Mouse (Mus musculus): Measurements from ENCODE around the gene Dhx16. TPM values are rescaled to one million over a fixed set of nuclear protein-coding genes. Genes with fewer than 3 reads are reported as not detected.

Gene Dhx16
- polyA plus RNA-seq, 1 experiment from 2014 or later: 43.6 TPM

GRCm38 (mm10) chr17:35873774-35874519 lies 5.7 kb upstream of the Dhx16 start:
- peaks cover 20% of the 10 kb centered on the region for H3K36me3 ChIP-seq (ENCODE audit: control insufficient read depth, insufficient read depth, low read length)
- H3K4me2 ChIP-seq: no peak overlapping the region
- peaks cover 17% of the 10 kb centered on the region for H3K4me1 ChIP-seq (ENCODE audit: control insufficient read depth, insufficient read depth, low read length)
- no peak overlapping the region for H3K27ac ChIP-seq (ENCODE audit: low read depth, low read length)
- H3K4me3 ChIP-seq (ENCODE audit: low read depth, low read length): 0 out of 2 replicates have a peak overlapping the region, but pooled peaks have one; percentile 1
- WGBS: 28% methylated on average over 21 of the region's 21 CpGs
- peak; percentile 99 for DNase-seq (ENCODE audit: low spot score, missing footprints)
- H3K9me3 ChIP-seq (ENCODE audit: control insufficient read depth, low read length): peaks cover 5% of the 10 kb centered on the region
- H3K27me3 ChIP-seq (ENCODE audit: control insufficient read depth, insufficient read depth, low read length): no peaks in the 10 kb centered on the region
- H3K9ac ChIP-seq (ENCODE audit: low read length): no peak overlapping the region
- peak; percentile 49 for ATAC-seq (ENCODE audit: low FRiP score)

DNA sequence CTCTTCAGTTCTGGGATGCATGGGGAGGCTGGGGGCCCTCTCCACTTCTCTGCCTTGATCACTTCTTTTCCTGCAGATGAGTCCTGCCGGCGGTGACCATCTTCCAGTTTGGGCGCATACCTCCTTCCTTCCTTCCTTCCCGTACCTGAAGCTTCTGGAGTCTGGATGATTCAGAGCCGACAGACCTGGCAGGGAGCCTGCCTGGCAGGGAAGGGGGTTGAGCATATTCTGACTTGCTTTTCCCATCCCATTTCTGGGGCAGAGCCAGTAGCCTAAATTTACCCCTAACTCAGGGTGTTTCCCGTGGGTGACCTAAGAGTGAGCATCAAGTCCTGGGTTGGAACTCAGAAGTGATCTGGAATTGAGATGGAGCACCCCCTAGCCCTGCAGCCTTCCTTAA lies 4.9 kb upstream of the Dhx16 start:
- Histone ChIP-seq H3K9me3 (ENCODE audit: control insufficient read depth, low read length) (peaks cover 5% of the 10 kb centered on the region), H3K9ac (ENCODE audit: low read length) (no peak overlapping the region), H3K27me3 (ENCODE audit: control insufficient read depth, insufficient read depth, low read length) (no peaks in the 10 kb centered on the region), H3K4me1 (ENCODE audit: control insufficient read depth, insufficient read depth, low read length) (peaks cover 11% of the 10 kb centered on the region), H3K27ac (ENCODE audit: low read depth, low read length) (no peak overlapping the region), H3K4me2 (no peak overlapping the region), H3K4me3 (ENCODE audit: low read depth, low read length) (no peak overlapping the region), H3K36me3 (ENCODE audit: control insufficient read depth, insufficient read depth, low read length) (peaks cover 20% of the 10 kb centered on the region)
- no peak for DNase-seq (ENCODE audit: low spot score, missing footprints)
- no peak for ATAC-seq (ENCODE audit: low FRiP score)
- 95% methylated on average over 6 of the region's 6 CpGs for WGBS

DNA sequence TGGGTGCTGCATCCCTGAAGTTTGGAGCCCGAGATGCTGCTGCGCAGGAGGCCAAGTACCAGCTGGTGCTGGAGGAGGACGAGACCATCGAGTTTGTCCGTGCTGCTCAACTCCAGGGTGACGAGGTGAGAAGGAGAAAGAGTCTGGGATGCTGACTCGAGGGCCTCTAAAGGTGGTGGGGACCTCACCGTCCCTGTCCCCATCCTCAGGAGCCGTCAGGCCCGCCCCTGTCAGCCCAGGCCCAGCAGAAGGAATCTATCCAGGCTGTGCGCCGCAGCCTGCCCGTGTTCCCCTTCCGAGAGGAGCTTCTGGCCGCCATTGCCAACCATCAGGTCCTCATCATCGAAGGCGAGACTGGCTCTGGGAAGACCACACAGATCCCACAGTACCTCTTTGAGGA lies 3.3 kb downstream of the Dhx16 start:
- Histone ChIP-seq H3K4me1 (ENCODE audit: control insufficient read depth, insufficient read depth, low read length) (peaks cover 8% of the 10 kb centered on the region), H3K9me3 (ENCODE audit: control insufficient read depth, low read length) (no peaks in the 10 kb centered on the region), H3K27ac (ENCODE audit: low read depth, low read length) (no peak overlapping the region), H3K27me3 (ENCODE audit: control insufficient read depth, insufficient read depth, low read length) (no peaks in the 10 kb centered on the region), H3K4me2 (no peak overlapping the region), H3K36me3 (ENCODE audit: control insufficient read depth, insufficient read depth, low read length) (peaks cover 21% of the 10 kb centered on the region), H3K4me3 (ENCODE audit: low read depth, low read length) (no peak overlapping the region), H3K9ac (ENCODE audit: low read length) (no peak overlapping the region)
- ATAC-seq (ENCODE audit: low FRiP score) (no peak), DNase-seq (ENCODE audit: low spot score, missing footprints) (no peak)
- WGBS: 92% methylated on average over 17 of the region's 17 CpGs

GRCm38 (mm10) chr17:35883777-35884176 lies 4.2 kb downstream of the Dhx16 start:
- Histone ChIP-seq H3K27ac (ENCODE audit: low read depth, low read length) (no peak overlapping the region), H3K4me1 (ENCODE audit: control insufficient read depth, insufficient read depth, low read length) (peaks cover 8% of the 10 kb centered on the region), H3K9me3 (ENCODE audit: control insufficient read depth, low read length) (no peaks in the 10 kb centered on the region), H3K36me3 (ENCODE audit: control insufficient read depth, insufficient read depth, low read length) (peaks cover 26% of the 10 kb centered on the region), H3K4me2 (no peak overlapping the region), H3K27me3 (ENCODE audit: control insufficient read depth, insufficient read depth, low read length) (no peaks in the 10 kb centered on the region), H3K4me3 (ENCODE audit: low read depth, low read length) (no peak overlapping the region), H3K9ac (ENCODE audit: low read length) (no peak overlapping the region)
- ATAC-seq (ENCODE audit: low FRiP score) (no peak), DNase-seq (ENCODE audit: low spot score, missing footprints) (no peak)
- WGBS: 95% methylated on average over 14 of the region's 14 CpGs

- Histone ChIP-seq H3K4me2 (no peak overlapping the region), H3K27ac (ENCODE audit: low read depth, low read length) (no peak overlapping the region), H3K9ac (ENCODE audit: low read length) (no peak overlapping the region), H3K4me3 (ENCODE audit: low read depth, low read length) (no peak overlapping the region), H3K9me3 (ENCODE audit: control insufficient read depth, low read length) (no peaks in the 10 kb centered on the region), H3K4me1 (ENCODE audit: control insufficient read depth, insufficient read depth, low read length) (no peaks in the 10 kb centered on the region), H3K36me3 (ENCODE audit: control insufficient read depth, insufficient read depth, low read length) (peaks cover 35% of the 10 kb centered on the region), H3K27me3 (ENCODE audit: control insufficient read depth, insufficient read depth, low read length) (no peaks in the 10 kb centered on the region)
- WGBS: 88% methylated on average over 13 of the region's 17 CpGs
- no peak for DNase-seq (ENCODE audit: low spot score, missing footprints)
- no peak for ATAC-seq (ENCODE audit: low FRiP score)
Measured at GRCm38 (mm10) chr17:35887725-35888124, 8.1 kb downstream of the Dhx16 start.

DNA sequence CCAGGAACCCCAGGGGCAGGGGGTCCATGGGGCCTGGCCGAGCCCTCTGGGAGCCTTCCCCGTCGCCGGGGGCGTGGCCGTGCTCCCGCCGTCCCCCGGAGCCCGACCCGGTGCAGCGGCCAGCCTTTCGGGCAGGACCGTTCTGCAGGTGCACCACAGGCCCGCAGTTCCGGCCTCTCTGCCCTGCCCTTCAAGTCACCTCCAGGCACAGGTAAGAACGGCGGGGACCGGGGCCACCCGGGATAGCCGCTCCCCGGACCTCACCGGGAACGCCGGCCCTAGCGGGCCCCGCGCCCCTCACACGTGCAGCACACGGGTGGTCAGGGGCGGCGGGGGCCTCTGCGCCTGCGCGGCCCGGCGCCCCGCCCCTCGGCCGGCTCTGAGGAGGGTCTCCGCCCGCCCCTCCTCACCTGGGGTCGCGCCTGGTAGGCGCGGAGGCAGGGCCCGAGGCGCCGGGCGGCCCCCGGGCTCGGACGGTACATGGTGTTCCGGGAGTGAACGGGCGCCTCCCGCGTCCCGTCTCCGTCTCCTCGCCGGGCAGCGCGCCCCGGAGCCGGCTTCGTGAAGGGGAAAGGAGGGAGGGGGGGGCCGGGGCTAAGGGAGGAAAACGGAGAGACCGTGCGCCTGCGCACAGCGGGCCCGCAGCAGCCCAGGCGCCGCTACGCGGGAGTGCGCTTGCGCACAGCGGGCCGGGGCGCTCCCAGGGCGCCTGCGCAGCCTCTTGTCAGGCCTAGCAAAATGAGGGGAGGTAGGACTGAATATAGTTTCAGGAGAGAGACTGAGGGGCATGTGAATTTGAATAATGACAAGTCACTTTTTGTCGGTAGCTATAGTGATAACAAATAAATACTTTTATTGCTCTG lies 17.4 kb downstream of the Dhx16 start, which contains the start of gene 2310061I04Rik:
Gene 2310061I04Rik, minus strand, starts transcription at position 651 of the 863 bp plus-strand sequence.
- H3K4me2 ChIP-seq: peak within 1 kb of the TSS; percentile 100
- H3K4me3 ChIP-seq (ENCODE audit: low read depth, low read length): peak within 1 kb of the TSS; percentile 73
- H3K9ac ChIP-seq (ENCODE audit: low read length): peak within 1 kb of the TSS; percentile 83
- peak within 1 kb of the TSS; percentile 86 for H3K27ac ChIP-seq (ENCODE audit: low read depth, low read length)
- peaks cover 7% of the 10 kb centered on the region for H3K4me1 ChIP-seq (ENCODE audit: control insufficient read depth, insufficient read depth, low read length)
- WGBS: under 1% methylated on average over 80 of the region's 86 CpGs
- H3K36me3 ChIP-seq (ENCODE audit: control insufficient read depth, insufficient read depth, low read length): peaks cover 12% of the 10 kb centered on the region
- H3K9me3 ChIP-seq (ENCODE audit: control insufficient read depth, low read length): no peaks in the 10 kb centered on the region
- no peaks in the 10 kb centered on the region for H3K27me3 ChIP-seq (ENCODE audit: control insufficient read depth, insufficient read depth, low read length)
- ATAC-seq (ENCODE audit: low FRiP score) (peak; percentile 95), DNase-seq (ENCODE audit: low spot score, missing footprints) (peak; percentile 100)

DNA sequence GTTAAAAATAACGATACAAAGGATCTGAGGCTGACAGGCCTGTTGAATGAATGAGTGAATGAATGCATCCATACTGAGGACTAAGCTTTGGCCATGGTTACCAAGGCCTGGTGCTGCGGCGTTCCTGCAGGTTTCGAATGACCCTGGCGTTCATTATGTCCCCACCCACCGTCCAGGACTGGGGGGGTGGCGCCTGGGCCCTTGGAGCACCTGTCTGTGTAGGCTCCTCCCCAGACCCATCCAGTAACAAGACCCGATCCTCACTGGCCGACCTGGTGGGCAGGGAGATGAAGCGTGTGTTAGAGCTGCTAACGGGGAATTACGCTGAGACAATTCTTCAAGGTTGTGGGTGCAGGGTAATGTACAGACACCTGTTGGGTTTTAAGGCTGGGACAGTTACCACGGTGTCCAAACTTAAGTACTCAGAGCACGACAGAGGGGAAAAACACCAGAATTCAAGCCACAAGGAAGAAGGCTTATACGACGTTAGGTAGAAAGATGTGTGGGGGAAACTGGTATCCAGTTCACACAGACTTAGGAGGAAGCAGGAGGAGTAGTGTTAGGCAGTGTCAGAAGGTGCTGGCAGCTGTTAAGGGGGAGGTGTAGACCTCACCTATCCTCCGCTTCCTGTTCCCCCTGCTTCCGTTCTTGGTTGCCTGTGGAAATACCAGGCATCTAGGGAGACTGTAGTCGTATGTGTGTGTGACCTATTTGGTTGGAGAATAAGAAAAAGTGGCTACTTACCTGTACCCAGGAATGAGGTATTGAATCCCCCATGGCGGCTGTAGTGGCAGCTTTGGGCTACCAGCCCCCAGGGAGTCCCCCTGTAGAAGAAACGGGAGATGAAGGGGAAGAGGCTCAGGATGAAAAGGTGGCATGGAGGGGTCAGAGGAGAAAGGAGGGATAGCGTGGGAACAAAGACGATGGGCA lies 18.3 kb downstream of the Dhx16 start:
- Histone ChIP-seq H3K4me2 (peak overlapping the region; percentile 100), H3K9ac (ENCODE audit: low read length) (peak overlapping the region; percentile 83; the same call in 1 of the 2 replicates), H3K27me3 (ENCODE audit: control insufficient read depth, insufficient read depth, low read length) (no peaks in the 10 kb centered on the region), H3K27ac (ENCODE audit: low read depth, low read length) (no peak overlapping the region), H3K9me3 (ENCODE audit: control insufficient read depth, low read length) (no peaks in the 10 kb centered on the region), H3K36me3 (ENCODE audit: control insufficient read depth, insufficient read depth, low read length) (peaks cover 12% of the 10 kb centered on the region), H3K4me3 (ENCODE audit: low read depth, low read length) (peak overlapping the region; percentile 73), H3K4me1 (ENCODE audit: control insufficient read depth, insufficient read depth, low read length) (peaks cover 7% of the 10 kb centered on the region)
- WGBS: 48% methylated on average over 23 of the region's 23 CpGs
- ATAC-seq (ENCODE audit: low FRiP score) (peak; percentile 57), DNase-seq (ENCODE audit: low spot score, missing footprints) (no peak)

DNA sequence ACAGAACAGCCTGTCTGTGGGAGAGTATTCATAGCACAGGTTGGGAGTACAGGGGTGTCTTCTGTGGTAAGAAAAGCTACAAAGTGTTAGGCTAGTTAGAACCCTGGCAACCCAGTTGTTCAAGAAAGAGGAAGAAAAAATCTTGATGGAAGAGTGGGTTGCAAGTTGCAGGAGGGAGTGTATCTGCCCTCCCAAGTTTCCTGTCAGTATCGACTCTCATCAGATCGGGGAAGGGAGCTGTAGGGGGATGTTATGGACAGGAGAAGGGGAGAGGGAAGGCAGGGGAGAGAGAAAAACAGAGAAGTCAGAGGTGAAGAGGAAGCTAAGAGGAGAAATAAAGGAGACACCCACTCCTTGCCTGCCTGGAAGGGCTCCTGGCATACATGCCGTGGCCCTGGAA lies 21.0 kb downstream of the Dhx16 start:
- Histone ChIP-seq H3K9me3 (ENCODE audit: control insufficient read depth, low read length) (no peaks in the 10 kb centered on the region), H3K9ac (ENCODE audit: low read length) (no peak overlapping the region), H3K27me3 (ENCODE audit: control insufficient read depth, insufficient read depth, low read length) (no peaks in the 10 kb centered on the region), H3K36me3 (ENCODE audit: control insufficient read depth, insufficient read depth, low read length) (peaks cover 12% of the 10 kb centered on the region), H3K4me3 (ENCODE audit: low read depth, low read length) (no peak overlapping the region), H3K4me2 (no peak overlapping the region), H3K4me1 (ENCODE audit: control insufficient read depth, insufficient read depth, low read length) (peaks cover 7% of the 10 kb centered on the region), H3K27ac (ENCODE audit: low read depth, low read length) (no peak overlapping the region)
- DNase-seq (ENCODE audit: low spot score, missing footprints): no peak
- WGBS: 91% methylated on average over 3 of the region's 3 CpGs
- no peak for ATAC-seq (ENCODE audit: low FRiP score)

All from midbrain, embryonic 11.5 days (tissue).